Mouse (Mus musculus) heart, postnatal 0 days (tissue): ENCODE measurements around the gene Pkp3. TPM values are rescaled to one million over a fixed set of nuclear protein-coding genes. Genes with fewer than 3 reads are reported as not detected.

Source experiments
- ATAC-seq: fragments of 200-750 bp; cut with Nextera tagmentation; 2 replicates; pipeline ENCODE4 v1.8.0; 2017; ENCODE audit warnings: low read depth, moderate number of reproducible peaks, moderate library complexity; ENCODE audit not compliant: insufficient read depth
- DNase-seq: peaks from one replicate; pipeline ENCODE4 v3.0.0-alpha.2; 2016; ENCODE audit warnings: low spot score
- H3K27ac ChIP-seq: fragments of 300-500 bp; sonication (generic); 2 replicates; pipeline ENCODE4 v1.5.1; 2014; ENCODE audit warnings: low read depth, mild to moderate bottlenecking
- H3K27me3 ChIP-seq: fragments of 300-500 bp; sonication (generic); 2 replicates; pipeline ENCODE4 v1.6.1; 2014; ENCODE audit warnings: low read length, mixed read lengths; ENCODE audit not compliant: control insufficient read depth, insufficient read depth
- H3K36me3 ChIP-seq: fragments of 300-500 bp; sonication (generic); replicated peaks from 2 replicates; pipeline ENCODE4 v1.6.1; 2014; ENCODE audit warnings: low read length, mixed read lengths; ENCODE audit not compliant: control insufficient read depth, insufficient read depth
- H3K4me1 ChIP-seq: fragments of 300-500 bp; sonication (generic); 2 replicates; pipeline ENCODE4 v1.6.1; 2014; ENCODE audit warnings: antibody characterized with exemption; ENCODE audit not compliant: control insufficient read depth, insufficient read depth
- H3K4me2 ChIP-seq: fragments of 300-500 bp; sonication (generic); 2 replicates; pipeline ENCODE4 v1.6.1; 2014; ENCODE audit warnings: low read depth, mild to moderate bottlenecking, low read length, moderate library complexity
- H3K4me3 ChIP-seq: fragments of 300-500 bp; sonication (generic); 2 replicates; pipeline ENCODE4 v1.5.1; 2014; ENCODE audit warnings: low read depth, low read length
- H3K9ac ChIP-seq: fragments of 300-500 bp; sonication (generic); replicated peaks from 2 replicates; pipeline ENCODE4 v1.6.1; 2014; ENCODE audit warnings: low read depth, low read length, mixed read lengths
- H3K9me3 ChIP-seq: fragments of 300-500 bp; sonication (generic); replicated peaks from 2 replicates; pipeline ENCODE4 v1.6.1; 2016; ENCODE audit warnings: low read length; ENCODE audit not compliant: control insufficient read depth
- CTCF ChIP-seq: IDR thresholded peaks from 2 replicates; pipeline ENCODE4 v1.5.1; 2016; ENCODE audit warnings: antibody characterized with exemption, control low read depth, low read depth
- EP300 ChIP-seq: IDR thresholded peaks from 2 replicates; pipeline ENCODE4 v1.6.1; 2016; ENCODE audit warnings: antibody characterized with exemption, low read depth
- WGBS: fragments of 180-500 bp; shearing (Covaris S2); extraction: QIAGEN DNeasy Blood & Tissue Kit; methylation state at CpG from one replicate; pipeline ENCODE4 v1.1.7; 2014; 5-methylcytosine and 5-hydroxymethylcytosine counted together
- polyA plus RNA-seq: library from polyadenylated mRNA; unstranded; fragments of >200 nt; fragmentation: Nextera tagmentation; extraction: Ambion mirVana; gene quantifications from 2 replicates; pipeline ENCODE4 v1.2.1, GENCODE M21; 2015
- total RNA-seq: library from RNA; depleted of rRNA; stranded (reverse); fragments of >200 nt; gene quantifications from 2 replicates; pipeline ENCODE4 v1.2.3, GENCODE M21; 2014; ENCODE audit warnings: low replicate concordance

Pkp3 gene
- total and polyA plus RNA-seq, 2 experiments from 2014 or later, result 0.20 to 3.8 TPM

- peaks cover 35% of the 10 kb centered on the region for H3K27me3 ChIP-seq
- no peak overlapping the region for H3K4me2 ChIP-seq
- H3K9me3 ChIP-seq, result no peaks in the 10 kb centered on the region
- WGBS, result 70% methylated on average over 8 of the region's 8 CpGs
- no peaks in the 10 kb centered on the region for H3K4me1 ChIP-seq
- TF ChIP-seq EP300 (no peak), CTCF (no peak)
- ATAC-seq, result no peak
- H3K36me3 ChIP-seq, result no peaks in the 10 kb centered on the region
- H3K4me3 ChIP-seq, result no peak overlapping the region
- H3K9ac ChIP-seq, result no peak overlapping the region
- DNase-seq, result no peak
- no peak overlapping the region for H3K27ac ChIP-seq
These were observed 12.2 kb downstream of the Pkp3 start for GRCm38 (mm10) chr7:141090228-141090627.

- H3K9me3 ChIP-seq, result no peaks in the 10 kb centered on the region
- no peak overlapping the region for H3K9ac ChIP-seq
- peak overlapping the region; percentile 40 for H3K4me2 ChIP-seq
- TF ChIP-seq CTCF, result peak; percentile 84
- TF ChIP-seq EP300, result no peak
- DNase-seq (peak; percentile 86), ATAC-seq (peak; percentile 88)
- peaks cover 31% of the 10 kb centered on the region for H3K27me3 ChIP-seq
- peak overlapping the region; percentile 9; the same call in 1 of the 2 replicates for H3K4me3 ChIP-seq
- no peaks in the 10 kb centered on the region for H3K4me1 ChIP-seq
- no peak overlapping the region for H3K27ac ChIP-seq
- no peaks in the 10 kb centered on the region for H3K36me3 ChIP-seq
- 7% methylated on average over 36 of the region's 37 CpGs for WGBS
These were observed 14.2 kb downstream of the Pkp3 start for GRCm38 (mm10) chr7:141092051-141092735.

- no peak for ATAC-seq
- Histone ChIP-seq H3K27ac (no peak overlapping the region), H3K4me2 (no peak overlapping the region), H3K4me3 (no peak overlapping the region), H3K9me3 (no peaks in the 10 kb centered on the region), H3K27me3 (peaks cover 19% of the 10 kb centered on the region), H3K4me1 (no peaks in the 10 kb centered on the region), H3K9ac (no peak overlapping the region), H3K36me3 (no peaks in the 10 kb centered on the region)
- 83% methylated on average over 6 of the region's 6 CpGs for WGBS
- TF ChIP-seq EP300 (no peak), CTCF (no peak)
- DNase-seq, result no peak
These were observed 15.9 kb downstream of the Pkp3 start for GRCm38 (mm10) chr7:141093950-141094349.

GRCm38 (mm10) chr7:141094487-141095205, 16.6 kb downstream of the Pkp3 start:
- Histone ChIP-seq H3K4me2 (no peak overlapping the region), H3K9ac (no peak overlapping the region), H3K36me3 (no peaks in the 10 kb centered on the region), H3K27me3 (peaks cover 17% of the 10 kb centered on the region), H3K4me3 (no peak overlapping the region), H3K4me1 (no peaks in the 10 kb centered on the region), H3K27ac (no peak overlapping the region), H3K9me3 (no peaks in the 10 kb centered on the region)
- DNase-seq (no peak), ATAC-seq (no peak)
- 70% methylated on average over 15 of the region's 15 CpGs for WGBS
- no peak for TF ChIP-seq CTCF
- no peak for TF ChIP-seq EP300

- Histone ChIP-seq H3K27ac (peak overlapping the region; percentile 40; the same call in 1 of the 2 replicates), H3K36me3 (no peaks in the 10 kb centered on the region), H3K9me3 (no peaks in the 10 kb centered on the region), H3K4me3 (peak overlapping the region; percentile 14), H3K27me3 (peaks cover 19% of the 10 kb centered on the region; the same call in 1 of the 2 replicates), H3K4me1 (0 out of 2 replicates have a peak, but pooled peaks cover 3% of the 10 kb centered on the region), H3K4me2 (peak overlapping the region; percentile 46), H3K9ac (no peak overlapping the region)
- WGBS, result 73% methylated on average over 6 of the region's 6 CpGs
- ATAC-seq, result no peak
- no peak for DNase-seq
- TF ChIP-seq CTCF (no peak), EP300 (no peak)
These were observed 18.0 kb downstream of the Pkp3 start for GRCm38 (mm10) chr7:141096021-141096420.
